Mouse (Mus musculus) neural tube, embryonic 15.5 days (tissue): ENCODE measurements around the gene Olfr686. TPM values are rescaled to one million over a fixed set of nuclear protein-coding genes. Genes with fewer than 3 reads are reported as not detected.

Source experiments
- polyA plus RNA-seq: library from polyadenylated mRNA; unstranded; fragments of >200 nt; fragmentation: Nextera tagmentation; extraction: Ambion mirVana; gene quantifications from 2 replicates; pipeline ENCODE4 v1.2.1, GENCODE M21; 2015

Gene Olfr686
- polyA plus RNA-seq, 1 experiment from 2014 or later = not detected

Other genes starting within 250 kb of the Olfr686 start
- gene Olfr670, start 244.9 kb downstream of the Olfr686 start, polyA plus RNA-seq = not detected in 2 replicates
- gene Olfr671, start 228.4 kb downstream of the Olfr686 start, polyA plus RNA-seq = not detected in 2 replicates
- not detected in 2 replicates for gene Olfr672, start 205.5 kb downstream of the Olfr686 start, polyA plus RNA-seq
- gene Olfr675, start 179.0 kb downstream of the Olfr686 start, polyA plus RNA-seq = not detected in 2 replicates
- not detected in 2 replicates for gene Olfr676, start 174.8 kb downstream of the Olfr686 start, polyA plus RNA-seq
- gene Olfr677, start 156.1 kb downstream of the Olfr686 start, polyA plus RNA-seq = not detected in 2 replicates
- not detected in 2 replicates for gene Olfr678, start 143.0 kb downstream of the Olfr686 start, polyA plus RNA-seq
- not detected in 2 replicates for gene Olfr679, start 126.3 kb downstream of the Olfr686 start, polyA plus RNA-seq
- gene Olfr680-ps1, start 114.7 kb downstream of the Olfr686 start, polyA plus RNA-seq = not detected in 2 replicates
- gene Olfr681, start 90.6 kb downstream of the Olfr686 start, polyA plus RNA-seq = not detected in 2 replicates
- not detected in 2 replicates for gene Olfr683, start 60.5 kb downstream of the Olfr686 start, polyA plus RNA-seq
- not detected in 2 replicates for gene Olfr684, start 43.8 kb downstream of the Olfr686 start, polyA plus RNA-seq
- not detected in 2 replicates for gene Olfr685, start 21.5 kb downstream of the Olfr686 start, polyA plus RNA-seq
- gene Olfr688, start 80.6 kb upstream of the Olfr686 start, polyA plus RNA-seq = not detected in 2 replicates
- gene Olfr689, start 103.7 kb upstream of the Olfr686 start, polyA plus RNA-seq = not detected in 2 replicates
- not detected in 2 replicates for gene Olfr690, start 126.6 kb upstream of the Olfr686 start, polyA plus RNA-seq
- gene Olfr691, start 134.8 kb upstream of the Olfr686 start, polyA plus RNA-seq = 0.23 and 0.26 TPM in 2 replicates
- not detected in 2 replicates for gene Olfr692, start 160.7 kb upstream of the Olfr686 start, polyA plus RNA-seq
- not detected in 2 replicates for gene Gm5901, start 167.6 kb upstream of the Olfr686 start, polyA plus RNA-seq
- gene Fam160a2, start 192.6 kb upstream of the Olfr686 start, polyA plus RNA-seq = 39.0 and 41.9 TPM in 2 replicates
- 0.08 and 0.09 TPM in 2 replicates for gene Cnga4, start 197.1 kb upstream of the Olfr686 start, polyA plus RNA-seq
- gene Cckbr, start 218.2 kb upstream of the Olfr686 start, polyA plus RNA-seq = 5.3 and 6.2 TPM in 2 replicates